Mouse (Mus musculus) adipose tissue, adult 10 weeks (tissue): Measurements from ENCODE around the gene Srp68. TPM values are rescaled to one million over a fixed set of nuclear protein-coding genes. Genes with fewer than 3 reads are reported as not detected.

Experiments used
- polyA plus RNA-seq: library from polyadenylated mRNA; stranded (reverse); fragments of 350-450 nt; fragmentation: Illumina TruSeq; extraction: RNeasy Lipid Tissue Mini Kit (QIAGEN cat#74804); gene quantifications from one replicate; pipeline ENCODE4 v1.2.3, GENCODE M21; 2014; ENCODE audit warnings: low read depth, low replicate concordance

Srp68 gene
- 58.9 TPM for polyA plus RNA-seq

GRCm38 (mm10) chr11:116274045-116274666, at the start of gene Srp68:
TSS of gene Srp68 (minus strand) at chr11:116274217.

DNA sequence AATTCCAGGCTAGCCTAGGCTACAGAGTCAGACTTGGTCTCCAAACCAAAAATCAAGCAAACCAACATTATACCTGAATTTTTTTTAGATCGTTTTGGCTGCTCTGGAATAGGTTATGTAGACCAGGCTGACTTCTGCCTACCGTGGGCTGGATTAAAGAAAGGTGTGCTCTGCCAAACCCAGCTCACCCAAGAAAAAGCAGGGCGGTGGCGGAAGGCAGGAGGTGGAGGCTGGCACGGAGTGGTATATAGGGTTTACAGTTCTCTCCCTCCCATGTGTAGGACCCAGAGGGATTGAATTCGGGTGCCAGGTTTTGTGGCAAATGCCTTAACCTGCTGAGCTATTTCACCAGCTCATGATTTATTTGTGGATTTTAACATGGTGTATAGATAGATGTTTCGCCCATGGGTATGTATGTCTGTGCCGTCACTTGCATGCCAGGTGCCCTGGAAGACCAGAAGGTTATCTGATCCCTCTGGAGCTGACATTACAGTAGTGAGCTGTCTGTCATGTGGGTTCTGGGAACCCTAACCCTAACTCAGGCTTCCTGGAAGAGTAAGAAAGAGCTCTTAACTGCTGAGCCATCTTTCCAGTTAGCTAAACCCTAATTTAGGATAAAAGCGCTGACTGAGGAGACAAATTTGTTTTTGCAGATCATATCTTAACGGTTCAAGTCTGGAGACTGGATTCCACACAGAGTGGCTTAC, 33.2 kb upstream of the Srp68 start, which contains the start of gene Exoc7:
Gene Exoc7 (minus strand): TSS at position 215 of the 707 bp plus-strand sequence.

GRCm38 (mm10) chr11:116280751-116281663, 7.0 kb upstream of the Srp68 start, which contains the start of gene Galr2:
TSS of gene Galr2 (plus strand) at chr11:116280939.

GRCm38 (mm10) chr11:116237742-116238395, 36.1 kb downstream of the Srp68 start, which contains the start of gene Evpl:
TSS of gene Evpl (minus strand) at chr11:116238077.

GRCm38 (mm10) chr11:116198639-116199531, 75.1 kb downstream of the Srp68 start, which contains the start of the genes Ten1 and Acox1:
TSS of gene Ten1 (plus strand) at chr11:116198855.
TSS of gene Acox1 (minus strand) at chr11:116199045.

Other genes starting within 250 kb of the Srp68 start
- 364 TPM for gene H3f3b, start 246.3 kb downstream of the Srp68 start, polyA plus RNA-seq
- 20.0 TPM for gene Unk, start 243.9 kb downstream of the Srp68 start, polyA plus RNA-seq
- gene Unc13d, start 196.3 kb downstream of the Srp68 start, polyA plus RNA-seq: 1.3 TPM
- gene Wbp2, start 187.2 kb downstream of the Srp68 start, polyA plus RNA-seq: 150 TPM
- gene Trim47, start 147.0 kb downstream of the Srp68 start, polyA plus RNA-seq: 27.7 TPM
- gene Trim65, start 143.1 kb downstream of the Srp68 start, polyA plus RNA-seq: 6.0 TPM
- gene Mrpl38, start 135.3 kb downstream of the Srp68 start, polyA plus RNA-seq: 40.8 TPM
- gene Fbf1, start 106.1 kb downstream of the Srp68 start, polyA plus RNA-seq: 39.1 TPM
- 46.2 TPM for gene Ten1, start 75.4 kb downstream of the Srp68 start, polyA plus RNA-seq
- gene Acox1, start 75.2 kb downstream of the Srp68 start, polyA plus RNA-seq: 213 TPM
- 2.0 TPM for gene Evpl, start 36.1 kb downstream of the Srp68 start, polyA plus RNA-seq
- 1.4 TPM for gene Galr2, start 6.7 kb upstream of the Srp68 start, polyA plus RNA-seq
- gene Exoc7, start 33.0 kb upstream of the Srp68 start, polyA plus RNA-seq: 43.2 TPM
- gene Foxj1, start 61.2 kb upstream of the Srp68 start, polyA plus RNA-seq: 16.9 TPM
- gene Rnf157, start 138.8 kb upstream of the Srp68 start, polyA plus RNA-seq: 13.9 TPM
- gene Ubald2, start 159.9 kb upstream of the Srp68 start, polyA plus RNA-seq: 69.7 TPM
- gene Qrich2, start 192.0 kb upstream of the Srp68 start, polyA plus RNA-seq: 7.1 TPM
- gene Prpsap1, start 220.0 kb upstream of the Srp68 start, polyA plus RNA-seq: 63.6 TPM